In genomic region chr9:46600803-46601202, GRCm38 (mm10) we compare ENCODE assay signal across 15 mouse cellular contexts.
A peak's percentile ranks its signal among the peaks of the same experiment; 100 is the strongest.
DNase-seq lines count a peak whose midpoint lies in the region; ATAC-seq and TF ChIP-seq lines count a peak whose summit lies in the region.
"Had no signal": no experiment of that assay in that cellular context is flagged by ENCODE, and none has a peak within 500 bp of the region (broad histone marks: within the 10 kb centered on the region; RNA-seq: fewer than 3 reads in every experiment).

No protein-coding gene starts in this region.

- intact Hi-C loops in heart, adult 2 months (cut with DNase I) = no loop called here

- no peak for TF ChIP-seq CTCF in heart, adult 2 months (IDR thresholded peaks at IDR 0.05)

- WGBS in heart, embryonic 10.5 days = 60% methylated on average over 9 of the region's 9 CpGs
- 49% methylated on average over 9 of the region's 9 CpGs for WGBS in heart, adult 2 months
- 85% methylated on average over 9 of the region's 9 CpGs for WGBS in hindbrain, embryonic 15.5 days
- 86% methylated on average over 9 of the region's 9 CpGs for WGBS in hindbrain, embryonic 14.5 days
- 79% methylated on average over 9 of the region's 9 CpGs for WGBS in embryonic facial prominence, embryonic 10.5 days
- 80% methylated on average over 9 of the region's 9 CpGs for WGBS in forebrain, embryonic 13.5 days

- no peak for TF ChIP-seq POLR2A in heart, adult 2 months (IDR thresholded peaks at IDR 0.05; ENCODE audit: insufficient read depth, low read depth, low read length)

- no peak for ATAC-seq in hindbrain, embryonic 15.5 days (ENCODE audit: low FRiP score, low read depth)
- ATAC-seq in hindbrain, embryonic 14.5 days (ENCODE audit: low FRiP score) = no peak
- ATAC-seq in forebrain, embryonic 13.5 days = no peak
- ATAC-seq: activated CD4-positive, CD25-positive, alpha-beta regulatory T cell, adult 4 months had no signal

- H3K4me1 ChIP-seq in heart, embryonic 10.5 days = peaks cover 12% of the 10 kb centered on the region
- H3K4me1 ChIP-seq in heart, adult 2 months (ENCODE audit: control insufficient read depth, insufficient read depth, low read length) = no peaks in the 10 kb centered on the region
- peaks cover 36% of the 10 kb centered on the region for H3K4me1 ChIP-seq in hindbrain, embryonic 15.5 days (replicated peaks)
- H3K4me1 ChIP-seq in hindbrain, embryonic 14.5 days (replicated peaks; ENCODE audit: control insufficient read depth, insufficient read depth, low read length) = peaks cover 22% of the 10 kb centered on the region
- H3K4me1 ChIP-seq in embryonic facial prominence, embryonic 10.5 days = peaks cover 42% of the 10 kb centered on the region
- peaks cover 43% of the 10 kb centered on the region for H3K4me1 ChIP-seq in forebrain, embryonic 13.5 days

- H3K27ac ChIP-seq in heart, embryonic 10.5 days = no peak overlapping the region
- no peak overlapping the region for H3K27ac ChIP-seq in heart, adult 2 months
- peak overlapping the region; percentile 15; the same call in 1 of the 2 replicates for H3K27ac ChIP-seq in hindbrain, embryonic 15.5 days (replicated peaks)
- H3K27ac ChIP-seq in hindbrain, embryonic 14.5 days = no peak overlapping the region
- H3K27ac ChIP-seq in embryonic facial prominence, embryonic 10.5 days (replicated peaks) = peak overlapping the region; percentile 71; the same call in 1 of the 2 replicates
- H3K27ac ChIP-seq in forebrain, embryonic 13.5 days = peak overlapping the region; percentile 67
- H3K27ac ChIP-seq: liver, embryonic 14.5 days; midbrain, embryonic 10.5 days had no signal

- H3K9me3 ChIP-seq in heart, embryonic 10.5 days = no peaks in the 10 kb centered on the region
- no peaks in the 10 kb centered on the region for H3K9me3 ChIP-seq in hindbrain, embryonic 15.5 days
- no peaks in the 10 kb centered on the region for H3K9me3 ChIP-seq in hindbrain, embryonic 14.5 days (ENCODE audit: control insufficient read depth, low read length)
- no peaks in the 10 kb centered on the region for H3K9me3 ChIP-seq in embryonic facial prominence, embryonic 10.5 days
- no peaks in the 10 kb centered on the region for H3K9me3 ChIP-seq in forebrain, embryonic 13.5 days (replicated peaks)
- H3K9me3 ChIP-seq: midbrain, embryonic 10.5 days had no signal

- H3K4me3 ChIP-seq in heart, embryonic 10.5 days = no peak overlapping the region
- no peak overlapping the region for H3K4me3 ChIP-seq in heart, adult 2 months
- no peak overlapping the region for H3K4me3 ChIP-seq in hindbrain, embryonic 15.5 days
- H3K4me3 ChIP-seq in hindbrain, embryonic 14.5 days (replicated peaks; ENCODE audit: low read length) = no peak overlapping the region
- H3K4me3 ChIP-seq in embryonic facial prominence, embryonic 10.5 days = no peak overlapping the region
- H3K4me3 ChIP-seq in forebrain, embryonic 13.5 days = no peak overlapping the region
- H3K4me3 ChIP-seq: midbrain, embryonic 10.5 days had no signal

- no peaks in the 10 kb centered on the region for H3K79me2 ChIP-seq in heart, adult 2 months (replicated peaks; ENCODE audit: control insufficient read depth, insufficient read depth, low read length)

- no peaks in the 10 kb centered on the region for H3K36me3 ChIP-seq in heart, embryonic 10.5 days
- H3K36me3 ChIP-seq in heart, adult 2 months (ENCODE audit: control insufficient read depth, insufficient read depth, low read length) = no peaks in the 10 kb centered on the region
- no peaks in the 10 kb centered on the region for H3K36me3 ChIP-seq in hindbrain, embryonic 15.5 days
- no peaks in the 10 kb centered on the region for H3K36me3 ChIP-seq in hindbrain, embryonic 14.5 days (replicated peaks; ENCODE audit: control insufficient read depth, insufficient read depth)
- H3K36me3 ChIP-seq in embryonic facial prominence, embryonic 10.5 days (replicated peaks) = no peaks in the 10 kb centered on the region
- H3K36me3 ChIP-seq in forebrain, embryonic 13.5 days (ENCODE audit: poor library complexity, severe bottlenecking) = no peaks in the 10 kb centered on the region
- H3K36me3 ChIP-seq: midbrain, embryonic 10.5 days had no signal

- DNase-seq in heart, embryonic 10.5 days (ENCODE audit: low spot score) = peak; percentile 61
- no peak for DNase-seq in heart, adult 2 months
- no peak for DNase-seq in hindbrain, embryonic 14.5 days (ENCODE audit: low spot score)
- no peak for DNase-seq in embryonic facial prominence, embryonic 10.5 days (ENCODE audit: low spot score)
- DNase-seq in frontal cortex, postnatal 25 days (ENCODE audit: low spot score in 2 of 2) = no peak
- DNase-seq in cerebellum, postnatal 25 days = no peak
- DNase-seq: gastrocnemius, postnatal 10 days; kidney, adult 8-10 months; lung, postnatal 10 days; thymus, postnatal 4 days had no signal

- H3K27me3 ChIP-seq in heart, embryonic 10.5 days (ENCODE audit: insufficient read depth, poor library complexity, severe bottlenecking) = peaks cover 14% of the 10 kb centered on the region
- no peaks in the 10 kb centered on the region for H3K27me3 ChIP-seq in heart, adult 2 months (ENCODE audit: control insufficient read depth, insufficient read depth, low read length)
- H3K27me3 ChIP-seq in hindbrain, embryonic 15.5 days = no peaks in the 10 kb centered on the region
- H3K27me3 ChIP-seq in hindbrain, embryonic 14.5 days (ENCODE audit: control insufficient read depth, insufficient read depth, low read length) = no peaks in the 10 kb centered on the region
- H3K27me3 ChIP-seq in embryonic facial prominence, embryonic 10.5 days (replicated peaks; ENCODE audit: low read depth, poor library complexity, severe bottlenecking) = no peaks in the 10 kb centered on the region
- no peaks in the 10 kb centered on the region for H3K27me3 ChIP-seq in forebrain, embryonic 13.5 days

- H3K9ac ChIP-seq in heart, adult 2 months (ENCODE audit: low read depth, low read length) = no peak overlapping the region
- H3K9ac ChIP-seq in hindbrain, embryonic 15.5 days = no peak overlapping the region
- no peak overlapping the region for H3K9ac ChIP-seq in hindbrain, embryonic 14.5 days
- H3K9ac ChIP-seq in forebrain, embryonic 13.5 days = no peak overlapping the region
- H3K9ac ChIP-seq: liver, embryonic 14.5 days had no signal

- H3K4me2 ChIP-seq in hindbrain, embryonic 15.5 days = no peak overlapping the region
- no peak overlapping the region for H3K4me2 ChIP-seq in hindbrain, embryonic 14.5 days (replicated peaks)
- H3K4me2 ChIP-seq in forebrain, embryonic 13.5 days = no peak overlapping the region

- no peak for TF ChIP-seq EP300 in heart, adult 2 months (IDR thresholded peaks at IDR 0.05; ENCODE audit: insufficient read depth, low read depth, low read length)

Comparison
In these comparisons a context has a peak if more than half of its experiments do, and no peak if none do; other contexts are left out.
1. H3K27ac ChIP-seq: peak in hindbrain, embryonic 15.5 days (single experiment), embryonic facial prominence, embryonic 10.5 days (single experiment) and forebrain, embryonic 13.5 days (single experiment); none in heart, embryonic 10.5 days (single experiment), heart, adult 2 months (single experiment) and hindbrain, embryonic 14.5 days (single experiment).